Mouse (Mus musculus) stomach, postnatal 0 days (tissue): Measurements from ENCODE around the gene Ap3b1.

Source experiments
- CTCF ChIP-seq: IDR thresholded peaks from 2 replicates; pipeline ENCODE4 v1.5.1; 2016; ENCODE audit warnings: antibody characterized with exemption, low read depth, mild to moderate bottlenecking, moderate library complexity
- EP300 ChIP-seq: optimal IDR thresholded peaks from 2 replicates; pipeline ENCODE3; 2016; ENCODE audit warnings: antibody characterized with exemption

- no peak for TF ChIP-seq CTCF
- TF ChIP-seq EP300 = no peak
Measured at GRCm38 (mm10) chr13:94533516-94533915, 174.8 kb downstream of the Ap3b1 start.
